Mouse (Mus musculus) right cerebral cortex, postnatal 36 days (tissue): ENCODE results near the gene Olfr62.
A peak's percentile ranks its signal among the peaks of the same experiment; 100 is the strongest.

Experiments used
- DNase-seq, 2 experiments: peaks; one replicate each; pipeline ENCODE4 v3.0.0; 2022; ENCODE audit warnings: low spot score in 2 of 2, mixed read lengths in 1 of 2

Gene Olfr62

GRCm38 (mm10) chr4:118658652-118659051, at the start of gene Olfr62:
Gene Olfr62 (plus strand): TSS chr4:118658952.
- no peak for DNase-seq

GRCm38 (mm10) chr4:118609836-118610235, 48.9 kb upstream of the Olfr62 start:
- no peak for DNase-seq

GRCm38 (mm10) chr4:118612619-118613018, 46.1 kb upstream of the Olfr62 start:
- DNase-seq = no peak

GRCm38 (mm10) chr4:118615412-118615811, 43.3 kb upstream of the Olfr62 start:
- no peak for DNase-seq

GRCm38 (mm10) chr4:118620279-118620966, 38.3 kb upstream of the Olfr62 start, which contains the start of the genes Cfap57 and Ebna1bp2:
Gene Cfap57 (minus strand): TSS chr4:118620777.
Gene Ebna1bp2 (plus strand): TSS chr4:118620799.
- peak; percentile 86 to 93 for DNase-seq

- DNase-seq = no peak
These were observed 37.8 kb upstream of the Olfr62 start for GRCm38 (mm10) chr4:118620967-118621320.

- DNase-seq = no peak
These were observed 37.0 kb upstream of the Olfr62 start for GRCm38 (mm10) chr4:118621781-118622180.

GRCm38 (mm10) chr4:118630261-118630660, 28.5 kb upstream of the Olfr62 start:
- no peak for DNase-seq

GRCm38 (mm10) chr4:118642346-118643190, 16.2 kb upstream of the Olfr62 start:
- no peak for DNase-seq

GRCm38 (mm10) chr4:118645234-118645633, 13.5 kb upstream of the Olfr62 start:
- no peak for DNase-seq

- no peak for DNase-seq
These were observed 28.3 kb downstream of the Olfr62 start for GRCm38 (mm10) chr4:118687086-118687485.

GRCm38 (mm10) chr4:118692412-118692973, 33.7 kb downstream of the Olfr62 start, which contains the start of gene Olfr1342:
Gene Olfr1342 (minus strand): TSS chr4:118692756.
- DNase-seq = no peak

GRCm38 (mm10) chr4:118693812-118694211, 35.1 kb downstream of the Olfr62 start:
- DNase-seq = no peak

- DNase-seq = no peak
These were observed 44.5 kb downstream of the Olfr62 start, which contains the start of gene Olfr1341 for GRCm38 (mm10) chr4:118703223-118703622. Gene Olfr1341 (plus strand): TSS chr4:118703523.

GRCm38 (mm10) chr4:118708086-118708485, 49.3 kb downstream of the Olfr62 start:
- DNase-seq = no peak

- DNase-seq = no peak
These were observed 52.9 kb downstream of the Olfr62 start for GRCm38 (mm10) chr4:118711656-118712055.
